In genomic region chr4:106093252-106093651, GRCm38 (mm10) we compare ENCODE assay signal across 11 mouse cellular contexts.
DNase-seq lines count a peak whose midpoint lies in the region; ATAC-seq and TF ChIP-seq lines count a peak whose summit lies in the region.
"Had no signal": no experiment of that assay in that cellular context is flagged by ENCODE, and none has a peak within 500 bp of the region (broad histone marks: within the 10 kb centered on the region; RNA-seq: fewer than 3 reads in every experiment).

No protein-coding gene starts in this region.

- no peak overlapping the region for H3K4me3 ChIP-seq in liver, adult 2 months (ENCODE audit: insufficient read depth, low read depth, low read length)
- H3K4me3 ChIP-seq: limb, embryonic 15.5 days had no signal

- H3K27me3 ChIP-seq in liver, adult 2 months (ENCODE audit: control insufficient read depth, insufficient read depth, low read length): no peaks in the 10 kb centered on the region
- H3K27me3 ChIP-seq: limb, embryonic 15.5 days had no signal

- DNase-seq in cerebellum, postnatal 10 days: peak; percentile 21 to 33
- no peak for DNase-seq in cerebellum, adult 9-10 months
- peak; percentile 28 for DNase-seq in liver, adult 2 months (ENCODE audit: extremely low read depth, low read depth, low spot score)
- no peak for DNase-seq in liver
- DNase-seq in brain, embryonic 14.5 days (ENCODE audit: low read depth): peak; percentile 32
- DNase-seq in neural tube, embryonic 10.5 days (ENCODE audit: extremely low spot score, low spot score): no peak
- DNase-seq: heart, adult 18-20 months had no signal

- peak; percentile 51; the same call in 1 of the 2 replicates for ATAC-seq in megakaryocyte-erythroid progenitor cell, adult 5-6 weeks (replicated peaks; ENCODE audit: low FRiP score, low TSS enrichment, poor library complexity, severe bottlenecking)
- ATAC-seq in megakaryocyte, adult 5-6 weeks (ENCODE audit: poor library complexity, severe bottlenecking): no peak
- ATAC-seq: intestine, embryonic 16.5 days had no signal

- TF ChIP-seq CTCF in liver, adult 2 months (IDR thresholded peaks at IDR 0.05; ENCODE audit: low read depth, low read length): peak; percentile 21; the same call in 1 of the 2 replicates
- 0 out of 2 replicates have a peak, but pooled peaks have one; percentile 0 for TF ChIP-seq CTCF in brain, embryonic 14.5 days (IDR thresholded peaks at IDR 0.05; ENCODE audit: borderline replicate concordance, extremely low read depth, insufficient read depth, insufficient read length)

- H3K27ac ChIP-seq in liver, adult 2 months (replicated peaks; ENCODE audit: insufficient read depth, low read depth, low read length): no peak overlapping the region

- no peaks in the 10 kb centered on the region for H3K4me1 ChIP-seq in liver, adult 2 months (ENCODE audit: control insufficient read depth, insufficient read depth, low read length)

- H3K9ac ChIP-seq in liver, adult 2 months (ENCODE audit: low read depth, low read length): no peak overlapping the region
- H3K9ac ChIP-seq: limb, embryonic 15.5 days had no signal

- no peaks in the 10 kb centered on the region for H3K36me3 ChIP-seq in liver, adult 2 months (ENCODE audit: control insufficient read depth, insufficient read depth, low read length)
- H3K36me3 ChIP-seq: limb, embryonic 15.5 days had no signal

- no peaks in the 10 kb centered on the region for H3K79me2 ChIP-seq in liver, adult 2 months (ENCODE audit: control insufficient read depth, insufficient read depth, low read length)

- 95% methylated on average over 2 of the region's 2 CpGs for WGBS in liver, adult 2 months

- TF ChIP-seq POLR2A in liver, adult 2 months (IDR thresholded peaks at IDR 0.05; ENCODE audit: extremely low read depth, insufficient read depth, low read length): no peak
- TF ChIP-seq POLR2A in brain, embryonic 14.5 days (IDR thresholded peaks at IDR 0.05; ENCODE audit: borderline replicate concordance, extremely low read depth, insufficient read depth, insufficient read length, poor library complexity, severe bottlenecking): no peak

Comparison
In these comparisons a context has a peak if more than half of its experiments do, and no peak if none do; other contexts are left out.
1. DNase-seq: peak in cerebellum, postnatal 10 days (2 of 2), liver, adult 2 months (single experiment) and brain, embryonic 14.5 days (single experiment); none in cerebellum, adult 9-10 months (single experiment), liver (single experiment) and neural tube, embryonic 10.5 days (single experiment).